Mouse (Mus musculus) CH12.LX (cell line): ENCODE measurements around the gene Lrguk. TPM values are rescaled to one million over a fixed set of nuclear protein-coding genes. Genes with fewer than 3 reads are reported as not detected.

Source experiments
- DNase-seq: peaks from one replicate; pipeline ENCODE4 v3.0.0-alpha.2; 2013; ENCODE audit errors: extremely low read depth
- H3K27ac ChIP-seq: 2 replicates; pipeline ENCODE4 v1.5.1; 2012; ENCODE audit warnings: low read depth, mild to moderate bottlenecking, control low read depth, moderate library complexity; ENCODE audit not compliant: insufficient read depth
- H3K27me3 ChIP-seq: replicated peaks from 2 replicates; pipeline ENCODE3; 2012; ENCODE audit warnings: inconsistent platforms
- H3K36me3 ChIP-seq, 2 experiments: replicated peaks in 1 of 2; 2 replicates each; pipeline versions ENCODE3 to v1.6.1; 2012; ENCODE audit warnings: inconsistent platforms in 1 of 2, low read length in 1 of 2, mild to moderate bottlenecking in 1 of 2, mixed read lengths in 1 of 2, moderate library complexity in 1 of 2; ENCODE audit not compliant: control insufficient read depth in 1 of 2, insufficient read depth in 1 of 2
- H3K4me1 ChIP-seq, 2 experiments: 2 replicates each; pipeline ENCODE4 v1.6.1; 2012; ENCODE audit warnings: inconsistent platforms in 1 of 2, moderate library complexity in 1 of 2; ENCODE audit not compliant: insufficient read depth in 2 of 2, control insufficient read depth in 1 of 2
- H3K4me2 ChIP-seq: 2 replicates; pipeline ENCODE4 v1.6.1; 2012; ENCODE audit warnings: low read depth, mild to moderate bottlenecking, control low read depth; ENCODE audit not compliant: poor library complexity, insufficient read depth, severe bottlenecking
- H3K4me3 ChIP-seq, 3 experiments: fragments of 150-350 bp in 1 of 3; sonication (generic) in 1 of 3; replicated peaks in 1 of 3; 2 replicates each; pipeline versions ENCODE3 to v1.5.1; 2011 to 2012; ENCODE audit warnings: low read depth in 2 of 3, low read length in 2 of 3, mild to moderate bottlenecking in 2 of 3, moderate library complexity in 2 of 3, control low read depth in 1 of 3, improper control_type of control experiment in 1 of 3, inconsistent platforms in 1 of 3, mixed read lengths in 1 of 3; ENCODE audit not compliant: poor library complexity in 1 of 3
- H3K79me2 ChIP-seq: replicated peaks from 2 replicates; pipeline ENCODE4 v1.6.1; 2012; ENCODE audit warnings: mild to moderate bottlenecking, moderate library complexity; ENCODE audit not compliant: control insufficient read depth, poor library complexity, insufficient read depth, severe bottlenecking; ENCODE audit errors: extremely low read depth
- H3K9ac ChIP-seq: 2 replicates; pipeline ENCODE4 v1.6.1; 2012; ENCODE audit warnings: low read depth, mild to moderate bottlenecking, control low read depth, moderate library complexity; ENCODE audit not compliant: insufficient read depth
- H3K9me3 ChIP-seq: replicated peaks from 2 replicates; pipeline ENCODE3; 2012; ENCODE audit warnings: low read length, inconsistent platforms, mixed read lengths
- BHLHE40 ChIP-seq: IDR thresholded peaks from 2 replicates; pipeline ENCODE4 v1.6.1; 2011; ENCODE audit warnings: mild to moderate bottlenecking, low read depth, low read length, improper control_type of control experiment
- CTCF ChIP-seq, 2 experiments: IDR thresholded peaks in 1 of 2; conservative IDR thresholded peaks in 1 of 2; 2 replicates each; pipeline ENCODE4 v1.5.1; 2011 to 2012; ENCODE audit warnings: low read depth in 2 of 2, low read length in 2 of 2, improper control_type of control experiment in 1 of 2, inconsistent platforms in 1 of 2, mild to moderate bottlenecking in 1 of 2, moderate library complexity in 1 of 2
- ETS1 ChIP-seq: conservative IDR thresholded peaks from 2 replicates; pipeline ENCODE4 v1.6.1; 2012; ENCODE audit warnings: low read depth, mild to moderate bottlenecking, inconsistent platforms, low read length, improper control_type of control experiment, moderate library complexity
- IRF4 ChIP-seq: IDR thresholded peaks from 2 replicates; pipeline ENCODE4 v1.6.1; 2014; ENCODE audit warnings: low read depth, mild to moderate bottlenecking, inconsistent platforms, low read length, improper control_type of control experiment
- JUND ChIP-seq: conservative IDR thresholded peaks from 2 replicates; pipeline ENCODE4 v1.6.1; 2011; ENCODE audit warnings: low read depth, low read length, improper control_type of control experiment
- MAX ChIP-seq: IDR thresholded peaks from 2 replicates; pipeline ENCODE4 v1.6.1; 2011; ENCODE audit warnings: low read length, improper control_type of control experiment
- MYC ChIP-seq: IDR thresholded peaks from 2 replicates; pipeline ENCODE4 v1.6.1; 2011; ENCODE audit warnings: low read depth, mild to moderate bottlenecking, improper control_type of control experiment, low read length
- NELFE ChIP-seq: IDR thresholded peaks from 2 replicates; pipeline ENCODE4 v1.6.1; 2011; ENCODE audit warnings: low read depth, low read length, improper control_type of control experiment
- NRF1 ChIP-seq: IDR thresholded peaks from 2 replicates; pipeline ENCODE4 v1.6.1; 2014; ENCODE audit warnings: low read depth, mild to moderate bottlenecking, inconsistent platforms, low read length, improper control_type of control experiment, moderate library complexity
- RAD21 ChIP-seq: IDR thresholded peaks from 2 replicates; pipeline ENCODE4 v1.6.1; 2011; ENCODE audit warnings: low read depth, mild to moderate bottlenecking, low read length, improper control_type of control experiment, moderate library complexity
- SIN3A ChIP-seq: IDR thresholded peaks from 2 replicates; pipeline ENCODE4 v1.6.1; 2012; ENCODE audit warnings: low read length, improper control_type of control experiment, inconsistent platforms
- TBP ChIP-seq: conservative IDR thresholded peaks from 2 replicates; pipeline ENCODE4 v1.6.1; 2011; ENCODE audit warnings: low read depth, low read length, improper control_type of control experiment
- UBTF ChIP-seq: IDR thresholded peaks from 2 replicates; pipeline ENCODE4 v1.6.1; 2012; ENCODE audit warnings: low read depth, mild to moderate bottlenecking, inconsistent platforms, low read length, improper control_type of control experiment, moderate library complexity
- USF1 ChIP-seq: IDR thresholded peaks from 2 replicates; pipeline ENCODE4 v1.6.1; 2014; ENCODE audit warnings: low read depth, mild to moderate bottlenecking, inconsistent platforms, low read length, improper control_type of control experiment
- USF2 ChIP-seq: conservative IDR thresholded peaks from 2 replicates; pipeline ENCODE4 v1.6.1; 2011; ENCODE audit warnings: low read depth, low read length, improper control_type of control experiment
- ZMIZ1 ChIP-seq: IDR thresholded peaks from 2 replicates; pipeline ENCODE4 v1.6.1; 2012; ENCODE audit warnings: low read depth, mild to moderate bottlenecking, inconsistent platforms, low read length, improper control_type of control experiment
- ZNF384 ChIP-seq: IDR thresholded peaks from 2 replicates; pipeline ENCODE4 v1.6.1; 2012; ENCODE audit warnings: low read depth, low read length, improper control_type of control experiment, inconsistent platforms
- dilution Hi-C: fragments of 300-500 bp; cut with MboI; formaldehyde crosslinking; loops from 2 replicates; pipeline ENCODE4 v1.14.3; 2020; ENCODE audit warnings: low sequenced_read_pairs; ENCODE audit not compliant: extremely low pct_unique_long_range_greater_than_20kb, extremely low pct_ligation_motif_present
- in situ Hi-C: fragments of 300-500 bp; cut with MboI; formaldehyde crosslinking; loops from 3 replicates; pipeline ENCODE4 v1.14.3; 2019; ENCODE audit warnings: low sequenced_read_pairs, low pct_ligation_motif_present, low pct_unique_long_range_greater_than_20kb, mixed read lengths
- polyA plus RNA-seq: library from polyadenylated mRNA; unstranded; fragments of >175 nt; gene quantifications from 2 replicates; pipeline ENCODE4 v1.2.1, GENCODE M21; 2012; ENCODE audit warnings: low read depth; ENCODE audit not compliant: insufficient read length
- total RNA-seq, 2 experiments: library from RNA; depleted of rRNA; stranded (reverse); fragments of 300-350 nt in 1 of 2; fragments of >200 nt in 1 of 2; gene quantifications; 2 replicates each; pipeline ENCODE4 v1.2.3; 2012 to 2014

Gene Lrguk
- total and polyA plus RNA-seq, 3 experiments = 0.85 to 1.6 (median 1.1) TPM

DNA sequence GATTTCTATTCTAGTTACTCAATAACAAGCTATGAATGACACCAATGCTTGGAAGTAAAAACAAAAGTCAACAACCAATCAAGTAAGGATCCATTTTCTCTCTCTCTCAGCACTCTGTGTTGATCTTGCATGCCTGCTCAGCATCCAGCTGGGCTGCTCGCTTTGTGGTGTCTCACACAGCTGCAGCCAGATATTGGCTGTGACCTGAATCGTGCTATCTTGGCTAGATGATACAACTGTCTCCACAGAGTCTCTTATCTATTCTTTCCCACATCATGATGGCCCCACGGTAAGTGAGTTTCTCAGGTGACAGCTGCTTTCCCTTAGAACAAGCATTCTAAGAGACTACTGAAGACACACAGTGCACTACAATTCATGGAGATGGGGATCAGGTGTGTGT lies 152.7 kb downstream of the Lrguk start:
- no peak overlapping the region for H3K9ac ChIP-seq
- H3K9me3 ChIP-seq = peaks cover 12% of the 10 kb centered on the region
- H3K4me3 ChIP-seq = no peak overlapping the region
- no peak for DNase-seq
- peaks cover 9 to 26% of the 10 kb centered on the region in 2 experiments for H3K4me1 ChIP-seq
- H3K27me3 ChIP-seq = no peaks in the 10 kb centered on the region
- H3K4me2 ChIP-seq = no peak overlapping the region
- TF ChIP-seq ZNF384 = no peak
- no peak for TF ChIP-seq IRF4
- no peak for TF ChIP-seq TBP
- no peak for TF ChIP-seq NRF1
- no peak for TF ChIP-seq RAD21
- TF ChIP-seq CTCF (conservative IDR thresholded peaks at IDR 0.05 in 1 of 2, IDR thresholded peaks at IDR 0.05 in 1 of 2; ENCODE audit: low read depth in 2 of 2, low read length in 2 of 2) = no peak
- TF ChIP-seq JUND = no peak
- TF ChIP-seq MAX = no peak
- TF ChIP-seq ZMIZ1 = no peak
- no peak for TF ChIP-seq SIN3A
- no peak for TF ChIP-seq USF1
- no peak for TF ChIP-seq BHLHE40
- TF ChIP-seq MYC = no peak
- no peak for TF ChIP-seq NELFE
- no peak for TF ChIP-seq ETS1
- no peak for TF ChIP-seq UBTF
- dilution Hi-C loops (no loop called here), in situ Hi-C loops (no loop called here)
- H3K27ac ChIP-seq = no peak overlapping the region
- no peaks in the 10 kb centered on the region for H3K36me3 ChIP-seq
- no peaks in the 10 kb centered on the region for H3K79me2 ChIP-seq

DNA sequence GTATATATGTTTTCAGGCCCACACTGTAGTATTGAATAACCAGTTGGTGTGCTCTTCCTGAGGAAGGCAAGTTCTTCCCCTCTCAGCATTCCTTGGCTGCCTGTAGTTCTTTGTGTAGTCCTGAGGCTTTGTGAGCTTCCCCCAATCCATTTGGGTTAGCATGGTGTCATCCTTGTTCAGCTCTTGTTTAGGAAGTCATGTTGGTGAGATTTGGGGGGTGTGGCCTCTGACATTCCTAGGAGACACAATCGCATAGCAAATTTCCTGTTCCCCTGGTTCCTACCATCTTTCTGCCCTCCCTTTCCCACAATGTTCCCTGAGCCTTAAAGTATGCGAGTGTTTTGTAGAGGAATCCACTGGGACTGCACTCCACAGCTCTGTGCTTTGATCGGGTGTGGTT lies 154.1 kb downstream of the Lrguk start:
- no peaks in the 10 kb centered on the region for H3K79me2 ChIP-seq
- no peaks in the 10 kb centered on the region for H3K27me3 ChIP-seq
- in situ Hi-C loops = no loop called here
- no peak overlapping the region for H3K4me3 ChIP-seq
- no peaks in the 10 kb centered on the region for H3K36me3 ChIP-seq
- H3K9ac ChIP-seq = no peak overlapping the region
- H3K27ac ChIP-seq = no peak overlapping the region
- dilution Hi-C loops = no loop called here
- peaks cover 14% of the 10 kb centered on the region for H3K9me3 ChIP-seq
- TF ChIP-seq UBTF (no peak), USF2 (no peak)
- DNase-seq = no peak
- peaks cover under 1 to 13% of the 10 kb centered on the region in 2 experiments; a peak in 3 of 4 replicates for H3K4me1 ChIP-seq
- H3K4me2 ChIP-seq = no peak overlapping the region

Other genes with a start within 250 kb of the Lrguk start
- gene Slc35b4, start 147.7 kb downstream of the Lrguk start, total RNA-seq (2012; rRNA removed) = 14.9 and 16.9 TPM in 2 replicates
- 14.1 and 19.8 TPM in 2 replicates for gene Slc35b4, start 147.7 kb downstream of the Lrguk start, total RNA-seq (2014; rRNA removed)
- gene Slc35b4, start 147.7 kb downstream of the Lrguk start, polyA plus RNA-seq = 30.7 and 34.8 TPM in 2 replicates